Mouse (Mus musculus) midbrain, postnatal 0 days (tissue): ENCODE measurements at regions not wholly inside any gene's neighbourhood (a gene's known extent, or its start where the extent isn't known, plus 50 kb on each side); places are given as distances from the start of the nearest gene placed in this dataset.

Experiments
- ATAC-seq: fragments of 200-750 bp; cut with Nextera tagmentation; 2 replicates; pipeline ENCODE4 v1.8.0; 2017; ENCODE audit warnings: moderate number of reproducible peaks, mild to moderate bottlenecking, moderate TSS enrichment, moderate library complexity; ENCODE audit not compliant: low FRiP score
- DNase-seq: peaks from one replicate; pipeline ENCODE4 v3.0.0-alpha.2; 2015; ENCODE audit warnings: low spot score
- H3K27ac ChIP-seq: fragments of 300-500 bp; sonication (generic); 2 replicates; pipeline ENCODE4 v1.5.1; 2014; ENCODE audit warnings: low read depth, mild to moderate bottlenecking, low read length, mixed read lengths
- H3K27me3 ChIP-seq: fragments of 300-500 bp; sonication (generic); 2 replicates; pipeline ENCODE4 v1.6.1; 2014; ENCODE audit warnings: low read length, control low read depth, mixed read lengths; ENCODE audit not compliant: insufficient read depth
- H3K36me3 ChIP-seq: fragments of 300-500 bp; sonication (generic); 2 replicates; pipeline ENCODE4 v1.6.1; 2014; ENCODE audit warnings: low read length, control low read depth, mixed read lengths; ENCODE audit not compliant: insufficient read depth
- H3K4me1 ChIP-seq: fragments of 300-500 bp; sonication (generic); 2 replicates; pipeline ENCODE4 v1.6.1; 2014; ENCODE audit warnings: mild to moderate bottlenecking, control low read depth, antibody characterized with exemption, low read length, mixed read lengths; ENCODE audit not compliant: insufficient read depth
- H3K4me2 ChIP-seq: fragments of 300-500 bp; sonication (generic); 2 replicates; pipeline ENCODE4 v1.6.1; 2014; ENCODE audit warnings: low read depth, mild to moderate bottlenecking, low read length, mixed read lengths; ENCODE audit not compliant: poor library complexity, severe bottlenecking
- H3K4me3 ChIP-seq: fragments of 300-500 bp; sonication (generic); 2 replicates; pipeline ENCODE4 v1.5.1; 2014; ENCODE audit warnings: low read depth, mild to moderate bottlenecking, low read length, moderate library complexity
- H3K9ac ChIP-seq: fragments of 300-500 bp; sonication (generic); replicated peaks from 2 replicates; pipeline ENCODE4 v1.6.1; 2014; ENCODE audit warnings: mild to moderate bottlenecking, low read length, moderate library complexity, mixed read lengths; ENCODE audit not compliant: poor library complexity, severe bottlenecking
- H3K9me3 ChIP-seq: fragments of 300-500 bp; sonication (generic); 2 replicates; pipeline ENCODE4 v1.6.1; 2016; ENCODE audit warnings: low read length, control low read depth
- CTCF ChIP-seq: IDR thresholded peaks from 2 replicates; pipeline ENCODE4 v1.5.1; 2016; ENCODE audit warnings: antibody characterized with exemption, mild to moderate bottlenecking
- WGBS: fragments of 180-500 bp; shearing (Covaris S2); extraction: QIAGEN DNeasy Blood & Tissue Kit; methylation state at CpG from one replicate; pipeline ENCODE4 v1.1.7; 2014; 5-methylcytosine and 5-hydroxymethylcytosine counted together

GRCm38 (mm10) chr16:52601068-52601829 lies 147.4 kb upstream of the Alcam start:
- WGBS: 64% methylated on average over 8 of the region's 8 CpGs
- no peak overlapping the region for H3K4me2 ChIP-seq

GRCm38 (mm10) chr16:52598232-52598631 lies 144.4 kb upstream of the Alcam start:
- Histone ChIP-seq H3K27me3 (no peaks in the 10 kb centered on the region), H3K9me3 (no peaks in the 10 kb centered on the region)

More at GRCm38 (mm10) chr16:52601068-52601829, 147.4 kb upstream of the Alcam start:
- Histone ChIP-seq H3K4me3 (no peak overlapping the region), H3K36me3 (no peaks in the 10 kb centered on the region), H3K9me3 (no peaks in the 10 kb centered on the region), H3K27me3 (no peaks in the 10 kb centered on the region), H3K4me1 (no peaks in the 10 kb centered on the region), H3K9ac (no peak overlapping the region), H3K27ac (no peak overlapping the region)
- DNase-seq: no peak
- ATAC-seq: no peak
- no peak for TF ChIP-seq CTCF

GRCm38 (mm10) chr16:52597181-52597580 lies 143.3 kb upstream of the Alcam start:
- no peaks in the 10 kb centered on the region for H3K36me3 ChIP-seq
- DNase-seq (peak; percentile 49), ATAC-seq (no peak)
- 62% methylated on average over 7 of the region's 7 CpGs for WGBS
- TF ChIP-seq CTCF: no peak
- H3K4me2 ChIP-seq: no peak overlapping the region
- no peaks in the 10 kb centered on the region for H3K9me3 ChIP-seq
- H3K27ac ChIP-seq: no peak overlapping the region
- H3K4me1 ChIP-seq: no peaks in the 10 kb centered on the region
- H3K4me3 ChIP-seq: no peak overlapping the region
- H3K9ac ChIP-seq: no peak overlapping the region
- no peaks in the 10 kb centered on the region for H3K27me3 ChIP-seq

More at GRCm38 (mm10) chr16:52598232-52598631, 144.4 kb upstream of the Alcam start:
- Histone ChIP-seq H3K4me3 (no peak overlapping the region), H3K4me1 (no peaks in the 10 kb centered on the region), H3K36me3 (no peaks in the 10 kb centered on the region), H3K9ac (no peak overlapping the region), H3K27ac (no peak overlapping the region), H3K4me2 (no peak overlapping the region)
- 79% methylated on average over 1 of the region's 1 CpGs for WGBS
- ATAC-seq (no peak), DNase-seq (no peak)
- TF ChIP-seq CTCF: no peak

GRCm38 (mm10) chr16:52588291-52588781 lies 134.5 kb upstream of the Alcam start:
- H3K27me3 ChIP-seq: no peaks in the 10 kb centered on the region
- no peaks in the 10 kb centered on the region for H3K9me3 ChIP-seq
- 42% methylated on average over 1 of the region's 1 CpGs for WGBS
- no peaks in the 10 kb centered on the region for H3K4me1 ChIP-seq
- no peak overlapping the region for H3K27ac ChIP-seq
- ATAC-seq (no peak), DNase-seq (peak; percentile 22)
- no peak overlapping the region for H3K4me2 ChIP-seq
- no peak for TF ChIP-seq CTCF
- H3K9ac ChIP-seq: no peak overlapping the region
- no peaks in the 10 kb centered on the region for H3K36me3 ChIP-seq
- H3K4me3 ChIP-seq: no peak overlapping the region

- no peaks in the 10 kb centered on the region for H3K9me3 ChIP-seq
- no peaks in the 10 kb centered on the region for H3K4me1 ChIP-seq
- peak; percentile 53 for DNase-seq
- H3K27ac ChIP-seq: no peak overlapping the region
- no peaks in the 10 kb centered on the region for H3K36me3 ChIP-seq
- H3K9ac ChIP-seq: no peak overlapping the region
- no peaks in the 10 kb centered on the region for H3K27me3 ChIP-seq
- no peak overlapping the region for H3K4me3 ChIP-seq
- WGBS: 71% methylated on average over 2 of the region's 2 CpGs
- no peak for ATAC-seq
- no peak overlapping the region for H3K4me2 ChIP-seq
- TF ChIP-seq CTCF: no peak
Observed at GRCm38 (mm10) chr16:52569078-52569477, 115.2 kb upstream of the Alcam start.

- TF ChIP-seq CTCF: no peak
- ATAC-seq (no peak), DNase-seq (no peak)
- Histone ChIP-seq H3K36me3 (no peaks in the 10 kb centered on the region), H3K4me2 (no peak overlapping the region), H3K4me3 (no peak overlapping the region), H3K27me3 (no peaks in the 10 kb centered on the region), H3K9me3 (no peaks in the 10 kb centered on the region), H3K4me1 (no peaks in the 10 kb centered on the region), H3K27ac (no peak overlapping the region), H3K9ac (no peak overlapping the region)
- 84% methylated on average over 1 of the region's 1 CpGs for WGBS
Observed at GRCm38 (mm10) chr16:52536278-52536677, 82.4 kb upstream of the Alcam start.
